Mouse (Mus musculus): ENCODE data around the gene Gm20509. TPM values are rescaled to one million over a fixed set of nuclear protein-coding genes. Genes with fewer than 3 reads are reported as not detected.
A peak's percentile ranks its signal among the peaks of the same experiment; 100 is the strongest.
"Not testable (repeated sequence)": the region's sequence is repeated elsewhere in the genome, so short reads cannot be mapped to it uniquely, and the experiment has no call there.

The Gm20509 gene
- total RNA-seq, 2 experiments from 2014 or later, result not detected

DNA sequence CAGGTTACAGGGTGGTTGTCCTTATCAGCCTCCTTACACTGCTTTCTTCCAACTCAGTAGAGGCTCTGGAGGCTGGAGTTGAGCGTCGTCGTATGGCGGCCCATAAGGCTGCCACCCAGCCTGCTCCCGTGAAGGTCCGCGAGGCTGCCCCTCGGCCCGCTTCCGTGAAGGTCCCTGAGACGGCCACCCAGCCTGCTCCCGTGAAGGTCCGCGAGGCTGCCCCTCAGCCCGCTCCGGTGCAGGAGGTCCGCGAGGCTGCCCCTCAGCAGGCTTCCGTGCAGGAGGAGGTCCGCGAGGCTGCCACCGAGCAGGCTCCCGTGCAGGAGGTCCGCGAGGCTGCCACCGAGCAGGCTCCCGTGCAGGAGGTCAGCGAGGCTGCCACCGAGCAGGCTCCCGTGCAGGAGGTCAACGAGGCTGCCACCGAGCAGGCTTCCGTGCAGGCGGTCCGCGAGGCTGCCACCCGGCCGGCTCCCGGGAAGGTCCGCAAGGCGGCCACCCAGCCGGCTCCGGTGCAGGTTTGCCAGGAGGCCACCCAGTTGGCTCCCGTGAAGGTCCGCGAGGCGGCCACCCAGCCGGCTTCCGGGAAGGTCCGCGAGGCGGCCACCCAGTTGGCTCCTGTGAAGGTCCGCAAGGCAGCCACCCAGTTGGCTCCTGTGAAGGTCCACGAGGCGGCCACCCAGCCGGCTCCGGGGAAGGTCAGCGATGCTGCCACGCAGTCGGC is 1.0 kb downstream of the Gm20509 start:
- DNase-seq, result no peak

DNA sequence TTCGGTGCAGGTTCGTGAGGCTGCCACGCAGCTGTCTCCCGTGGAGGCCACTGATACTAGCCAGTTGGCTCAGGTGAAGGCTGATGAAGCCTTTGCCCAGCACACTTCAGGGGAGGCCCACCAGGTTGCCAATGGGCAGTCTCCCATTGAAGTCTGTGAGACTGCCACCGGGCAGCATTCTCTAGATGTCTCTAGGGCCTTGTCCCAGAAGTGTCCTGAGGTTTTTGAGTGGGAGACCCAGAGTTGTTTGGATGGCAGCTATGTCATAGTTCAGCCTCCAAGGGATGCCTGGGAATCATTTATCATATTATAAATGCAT is 1.6 kb downstream of the Gm20509 start:
- DNase-seq, result no peak

DNA sequence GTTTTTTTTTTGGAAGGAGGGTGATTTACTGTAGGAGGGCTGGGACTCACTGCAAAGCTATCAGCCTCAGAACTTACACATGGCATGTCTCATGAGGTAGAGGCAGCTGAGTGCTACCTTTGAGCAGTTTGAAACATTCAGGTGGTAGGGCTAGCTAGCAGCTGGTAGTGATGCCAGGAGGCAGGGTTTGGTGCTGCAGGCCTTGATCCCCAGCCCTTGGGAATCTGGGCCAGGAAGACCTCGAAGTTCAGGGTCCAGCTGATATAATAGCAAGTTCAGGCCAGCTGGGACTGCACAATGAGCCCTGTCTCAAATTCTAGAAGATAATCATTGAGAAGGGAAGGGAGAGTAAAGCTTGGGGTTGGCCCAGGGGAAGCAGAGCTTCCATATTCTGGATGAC is 2.9 kb downstream of the Gm20509 start:
- DNase-seq, result no peak

- DNase-seq, result no peak
Measured at GRCm38 (mm10) chr9:73105771-73106170, 3.5 kb downstream of the Gm20509 start.

DNA sequence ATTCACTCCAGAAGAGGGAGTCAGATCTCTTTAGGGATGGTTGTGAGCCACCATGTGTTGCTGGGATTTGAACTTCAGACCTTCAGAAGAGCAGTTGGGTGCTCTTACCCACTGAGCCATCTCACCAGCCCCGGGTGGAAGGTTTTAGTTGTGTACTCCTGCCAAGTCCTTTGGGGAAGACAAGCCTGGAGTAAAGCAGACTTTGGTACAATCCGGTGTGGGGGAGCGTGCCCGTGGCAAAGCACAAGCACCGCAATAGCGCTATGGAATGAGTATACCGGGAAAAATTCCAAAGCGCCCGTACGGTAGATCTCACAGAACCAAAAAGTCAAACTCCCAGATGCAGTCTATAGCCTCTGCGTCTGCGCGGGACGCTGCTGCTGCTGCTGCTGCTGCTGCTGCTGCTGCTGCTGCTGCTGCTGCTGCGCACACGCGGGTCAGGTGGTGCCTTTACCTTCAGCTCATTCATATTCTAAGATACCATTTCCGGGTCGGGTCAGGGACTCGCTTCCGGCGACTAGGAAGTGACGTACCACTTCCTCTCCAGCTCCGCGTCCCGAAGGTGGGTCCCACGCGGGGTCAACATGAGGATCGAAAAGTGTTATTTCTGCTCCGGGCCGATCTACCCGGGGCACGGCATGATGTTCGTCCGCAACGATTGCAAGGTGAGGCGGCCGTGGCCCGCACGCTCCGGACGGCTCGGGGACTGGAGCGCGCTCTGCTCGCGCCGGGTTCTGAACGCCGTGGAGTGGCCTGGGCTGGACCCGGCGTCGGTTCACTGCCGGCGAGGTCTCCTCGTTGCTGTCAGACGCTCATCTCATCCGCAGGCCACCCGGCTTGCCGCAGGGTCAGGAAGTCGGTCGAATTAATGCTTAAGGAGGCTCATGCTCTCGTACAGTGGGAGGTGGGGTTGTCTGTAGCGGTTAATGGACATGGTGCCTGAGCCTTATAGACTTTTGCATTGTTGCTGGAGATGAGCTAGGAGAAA is 10.9 kb downstream of the Gm20509 start, which contains the start of gene Rsl24d1:
Gene Rsl24d1 (plus strand): TSS at position 508 of the 988 bp plus-strand sequence.
- DNase-seq, result peak; percentile 88 to 91

GRCm38 (mm10) chr9:73116704-73117103 is 14.4 kb downstream of the Gm20509 start:
- not testable (repeated sequence) for DNase-seq

GRCm38 (mm10) chr9:73118012-73118411 is 15.7 kb downstream of the Gm20509 start:
- no peak for DNase-seq

DNA sequence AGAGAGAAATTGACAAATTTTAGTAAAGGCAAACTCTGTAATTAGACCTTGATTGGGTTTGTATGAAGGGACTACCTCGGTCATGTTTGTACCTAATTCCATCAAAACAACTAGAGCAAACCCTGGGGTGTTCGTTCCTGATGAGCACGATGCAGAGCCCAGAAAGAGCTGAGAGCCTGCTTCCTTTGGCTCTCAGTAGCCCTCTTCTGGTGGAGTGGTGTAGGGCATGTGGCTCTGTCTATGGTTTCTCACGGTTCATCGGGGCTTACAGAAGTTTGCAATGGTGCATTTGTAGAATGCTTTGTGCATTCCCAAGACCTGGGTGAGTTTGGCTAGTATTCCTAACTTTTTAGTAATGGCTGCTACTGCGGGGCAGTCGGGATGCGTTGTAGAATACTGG is 19.5 kb downstream of the Gm20509 start:
- DNase-seq, result peak in 1 of 2 experiments; percentile 19

- no peak for DNase-seq
Measured at GRCm38 (mm10) chr9:73125043-73125570, 22.8 kb downstream of the Gm20509 start.

DNA sequence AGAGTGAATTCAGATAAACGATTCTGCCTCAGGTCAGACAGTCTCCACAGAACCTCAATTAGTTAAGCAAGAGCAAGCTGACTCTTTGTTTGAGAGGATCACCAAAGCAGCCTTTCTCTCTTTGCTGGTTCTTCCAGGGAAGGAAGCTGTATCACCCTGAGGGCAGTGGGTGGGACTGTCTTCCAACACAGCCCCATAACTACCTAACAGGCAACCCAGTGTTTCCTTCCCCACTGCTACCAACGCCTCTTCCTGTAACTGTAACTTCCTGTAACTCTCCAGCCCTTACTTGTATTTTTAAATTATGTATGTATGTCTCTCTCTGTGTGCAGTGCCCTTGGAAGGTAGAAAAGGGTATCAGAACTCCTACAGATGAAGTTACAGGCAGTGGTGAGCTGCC is 25.2 kb downstream of the Gm20509 start:
- no peak for DNase-seq

GRCm38 (mm10) chr9:73129875-73130274 is 27.6 kb downstream of the Gm20509 start:
- no peak for DNase-seq

- DNase-seq, result no peak
Measured at GRCm38 (mm10) chr9:73130529-73130928, 28.3 kb downstream of the Gm20509 start.

DNA sequence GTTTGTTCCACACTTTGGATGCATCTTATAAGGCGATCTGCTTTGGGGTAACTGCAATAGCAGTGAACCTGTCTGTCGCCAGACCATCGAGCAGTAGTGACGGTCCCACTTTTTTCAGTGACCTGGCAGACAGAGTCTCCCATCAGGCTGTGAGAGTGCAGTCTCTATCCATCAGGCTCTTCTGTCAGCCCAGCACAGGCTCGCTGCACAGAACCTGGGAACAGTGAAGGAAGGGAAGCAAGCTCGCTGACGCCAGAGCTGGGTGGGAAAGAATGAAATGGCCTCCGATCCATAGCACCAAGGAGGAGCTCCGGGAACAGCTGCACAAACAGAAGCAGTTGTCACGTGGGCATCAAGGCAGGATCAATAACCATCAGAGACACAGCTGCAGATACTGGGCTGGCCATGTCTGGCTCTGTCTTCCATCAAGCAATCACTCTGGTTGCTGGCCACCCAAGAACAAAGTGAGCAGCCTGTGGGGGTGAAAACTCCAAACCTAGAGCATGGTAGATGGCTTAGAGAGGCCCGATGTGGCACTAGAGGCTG is 35.1 kb downstream of the Gm20509 start:
- no peak for DNase-seq

DNA sequence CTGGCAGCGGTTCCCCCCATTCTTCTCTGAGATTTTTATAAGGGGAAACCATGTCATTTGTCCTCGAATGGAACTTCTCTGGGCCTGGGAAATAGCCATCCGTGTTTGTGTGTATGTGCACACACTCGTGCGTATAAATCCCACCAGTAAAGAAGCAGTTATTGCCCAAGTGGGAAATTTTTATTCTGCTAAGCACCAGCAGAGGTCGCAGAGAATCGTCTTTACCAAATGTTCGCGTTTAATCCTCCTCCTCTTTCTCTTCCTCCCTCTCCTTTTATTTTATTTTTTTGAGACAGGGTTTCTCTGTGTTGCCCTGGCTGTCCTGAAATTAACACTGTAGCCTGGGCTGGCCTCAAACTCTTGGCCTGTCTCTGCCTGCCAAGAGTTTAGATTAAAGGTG is 52.1 kb downstream of the Gm20509 start:
- DNase-seq, result no peak

GRCm38 (mm10) chr9:73157968-73158367 is 55.7 kb downstream of the Gm20509 start:
- DNase-seq, result no peak

DNA sequence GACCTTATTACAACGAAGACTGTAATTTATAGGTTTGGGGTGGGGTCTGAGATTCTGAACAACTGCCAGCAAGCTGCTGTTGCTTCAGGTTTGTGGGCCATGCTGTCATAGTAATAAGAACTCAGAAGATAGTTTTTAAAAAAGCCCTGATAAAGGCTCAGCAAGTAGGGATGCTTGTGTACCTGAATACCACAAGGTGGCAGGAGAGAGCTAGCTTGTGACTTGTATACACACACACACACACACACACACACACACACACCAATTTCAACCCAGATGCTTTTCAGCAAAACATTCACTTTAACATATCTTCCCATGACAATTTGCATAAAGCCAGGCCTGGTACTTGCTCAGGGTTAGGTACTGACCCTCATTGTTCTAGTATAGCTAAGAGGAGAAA is 57.0 kb downstream of the Gm20509 start:
- no peak for DNase-seq

GRCm38 (mm10) chr9:73162571-73163333 is 60.5 kb downstream of the Gm20509 start:
- DNase-seq, result peak; percentile 71 to 79

DNA sequence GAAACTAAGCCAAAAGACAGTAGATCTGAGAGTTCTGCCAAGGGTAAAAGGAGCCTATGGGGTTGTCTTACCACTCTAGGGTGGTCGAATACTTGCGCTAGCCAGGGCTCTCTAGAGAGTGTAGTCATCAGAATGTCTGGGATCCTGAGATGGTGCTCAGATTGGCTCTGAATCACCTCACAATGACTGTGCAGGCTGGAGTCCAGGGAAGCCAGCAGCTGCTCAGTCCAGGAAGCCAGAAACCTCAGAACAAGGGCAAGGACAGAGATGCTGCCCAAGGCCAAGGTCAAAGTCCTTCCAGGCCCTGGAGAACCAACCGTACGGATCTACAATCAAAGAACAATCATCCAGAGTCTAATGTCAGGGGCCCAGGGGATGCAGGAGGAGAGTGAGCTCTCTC is 63.4 kb downstream of the Gm20509 start:
- no peak for DNase-seq

Measured in layer of hippocampus, postnatal 36 days (tissue).